Mouse (Mus musculus) testis, postnatal 10 days (tissue): ENCODE measurements around the gene Nek2.

Experiments
- DNase-seq: peaks from one replicate; pipeline ENCODE4 v3.0.0; 2021; ENCODE audit warnings: low spot score

Gene Nek2

GRCm38 (mm10) chr1:191858136-191858535 is 36.9 kb downstream of the Nek2 start:
- DNase-seq: no peak

DNA sequence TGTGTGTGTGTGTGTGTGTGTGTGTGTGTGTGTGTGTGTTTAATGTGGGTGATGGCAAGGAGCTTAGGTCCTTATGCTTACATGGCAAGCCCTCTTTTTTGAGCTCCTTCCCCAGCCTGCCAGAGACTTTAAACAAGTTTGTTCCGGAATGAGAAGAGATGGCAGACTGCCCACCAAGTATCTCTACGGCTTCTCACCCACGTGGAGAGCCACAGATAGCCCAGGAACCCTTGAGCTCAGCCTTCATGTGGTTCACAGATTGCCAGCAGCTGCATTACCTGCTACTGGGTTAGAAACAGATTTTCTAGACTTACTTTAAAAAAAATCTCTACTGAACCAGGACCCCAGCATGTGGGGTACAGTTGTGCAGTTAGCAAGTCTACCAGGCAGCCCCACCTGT is 38.6 kb downstream of the Nek2 start:
- no peak for DNase-seq

GRCm38 (mm10) chr1:191861247-191861646 is 40.0 kb downstream of the Nek2 start:
- DNase-seq: no peak

DNA sequence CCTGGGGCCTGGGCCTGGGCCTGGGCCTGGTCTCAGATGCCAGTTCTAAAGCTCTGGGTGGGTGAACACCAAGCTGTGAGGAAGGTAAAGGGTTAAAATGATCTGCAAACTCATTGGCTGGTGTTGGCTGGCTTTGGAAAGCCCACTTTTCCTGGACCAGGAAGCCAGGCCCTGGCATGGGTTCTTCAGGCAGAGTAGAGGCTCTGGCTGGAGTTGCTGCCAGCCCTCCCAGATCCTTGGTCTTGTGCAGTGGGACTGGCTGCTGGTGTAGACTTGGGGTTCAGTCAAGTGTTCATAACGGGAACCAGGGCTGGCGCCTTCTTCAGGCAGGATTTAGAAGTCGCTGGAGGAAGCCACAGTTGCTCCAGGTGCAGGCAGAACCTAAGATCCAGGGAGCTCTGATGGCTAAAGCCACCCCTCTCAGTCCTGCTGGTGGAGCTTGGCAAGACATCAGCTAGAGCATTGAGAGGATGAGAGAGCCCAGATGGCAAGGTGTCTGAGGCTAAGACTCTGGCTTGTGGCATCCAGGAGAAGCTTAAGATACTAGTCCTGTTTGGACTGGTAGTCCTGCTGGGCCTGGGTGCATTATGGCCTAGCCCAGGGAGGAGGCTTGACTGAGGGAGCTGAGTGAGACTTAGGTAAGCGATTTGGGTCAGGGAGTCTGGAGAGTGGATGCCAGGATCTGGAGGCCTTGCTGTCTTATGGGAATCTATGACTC is 42.7 kb downstream of the Nek2 start:
- DNase-seq: no peak

DNA sequence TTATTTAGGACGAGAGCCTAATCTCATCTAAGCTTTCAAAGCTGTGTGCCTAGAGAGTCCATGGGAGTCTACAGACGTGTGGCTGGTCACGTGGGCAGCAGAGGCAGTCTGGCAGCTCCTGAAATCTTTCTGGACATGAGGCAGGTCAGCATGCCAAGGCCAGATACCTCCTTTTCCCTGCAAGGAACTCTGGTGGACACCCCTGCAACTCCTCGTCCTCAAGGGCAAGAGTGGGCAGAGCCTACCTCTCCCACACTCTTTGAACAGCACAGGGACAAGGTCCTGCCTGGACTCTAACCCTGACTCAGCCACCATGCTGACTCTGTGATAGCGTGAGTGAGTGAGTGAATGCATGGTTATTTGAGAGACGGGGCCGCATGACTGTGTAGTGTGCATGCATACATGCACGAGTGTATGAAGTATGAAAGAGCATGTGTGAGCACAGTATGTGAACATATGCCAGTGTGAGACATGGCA is 43.3 kb downstream of the Nek2 start:
- no peak for DNase-seq

GRCm38 (mm10) chr1:191872076-191872710 is 50.9 kb downstream of the Nek2 start:
- no peak for DNase-seq

- no peak for DNase-seq
Observed at GRCm38 (mm10) chr1:191875006-191875405, 53.8 kb downstream of the Nek2 start.

DNA sequence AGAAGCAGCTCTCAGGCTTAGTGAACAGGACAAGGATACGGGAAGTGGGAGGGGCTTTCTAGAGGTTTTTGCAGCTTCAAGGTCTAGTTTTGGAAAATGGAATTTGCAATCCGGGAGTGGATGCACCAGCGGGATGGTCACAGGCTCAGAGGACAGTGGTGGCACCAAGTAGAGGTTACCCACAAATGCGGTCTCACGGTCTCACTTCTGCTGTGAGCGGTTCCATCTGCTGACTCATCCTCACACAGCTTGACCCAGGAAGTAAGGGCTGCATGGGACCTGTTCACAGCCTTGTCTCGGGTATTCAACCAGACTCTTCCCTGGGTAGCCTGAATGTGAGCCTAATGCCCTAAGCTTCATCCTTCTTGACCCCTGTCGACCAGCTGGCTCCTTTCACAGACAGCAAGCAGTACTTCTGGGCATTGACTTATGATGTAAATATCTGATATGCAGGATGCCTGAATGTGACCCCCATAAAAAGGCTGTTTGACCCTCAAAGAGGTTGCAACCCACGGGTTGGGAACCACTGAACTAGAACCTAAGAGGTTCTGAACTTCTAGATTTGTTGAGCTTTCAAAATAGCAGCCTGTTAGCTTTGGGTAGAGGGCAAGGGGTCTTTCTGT is 54.5 kb downstream of the Nek2 start:
- no peak for DNase-seq

- no peak for DNase-seq
Observed at GRCm38 (mm10) chr1:191877681-191878080, 56.4 kb downstream of the Nek2 start.

DNA sequence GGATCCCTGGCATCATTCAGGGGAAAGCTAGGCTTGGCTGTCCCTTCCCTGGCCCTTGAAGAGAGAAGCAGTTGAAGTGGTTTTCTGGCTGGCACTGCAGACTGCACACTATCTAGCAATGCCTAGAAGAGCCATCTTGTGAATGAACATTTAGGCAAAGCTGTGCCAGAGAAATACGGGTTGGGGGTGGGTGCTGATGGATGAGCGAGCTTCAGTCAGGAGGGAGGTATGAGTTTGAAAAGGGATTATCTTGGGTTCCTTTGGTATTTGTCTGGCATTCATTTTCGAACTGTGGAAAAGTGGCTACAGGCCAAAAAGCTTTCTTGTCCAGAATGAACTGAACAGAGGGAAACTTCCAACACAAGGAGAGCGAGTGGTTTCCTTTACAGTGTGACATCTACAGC is 57.3 kb downstream of the Nek2 start:
- no peak for DNase-seq

DNA sequence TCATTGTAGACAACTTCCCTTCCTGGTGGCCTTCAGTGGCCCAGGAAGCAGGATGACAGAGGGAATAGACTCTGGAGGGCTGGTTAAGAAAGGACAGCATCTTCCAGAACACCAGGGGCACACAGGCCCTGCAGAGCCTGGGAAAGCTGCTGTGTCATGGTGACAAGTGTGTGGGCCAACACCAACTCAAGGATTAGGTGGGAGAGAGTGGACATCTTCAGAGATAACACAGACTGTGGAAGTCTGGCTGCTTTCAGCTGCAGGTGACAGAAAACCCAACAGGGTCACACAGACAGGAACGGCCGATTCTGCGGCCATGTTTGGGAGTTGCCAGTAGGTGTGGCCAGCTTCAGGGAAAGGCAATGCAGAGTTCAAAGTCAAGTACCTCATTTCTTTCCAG is 59.0 kb downstream of the Nek2 start:
- no peak for DNase-seq

DNA sequence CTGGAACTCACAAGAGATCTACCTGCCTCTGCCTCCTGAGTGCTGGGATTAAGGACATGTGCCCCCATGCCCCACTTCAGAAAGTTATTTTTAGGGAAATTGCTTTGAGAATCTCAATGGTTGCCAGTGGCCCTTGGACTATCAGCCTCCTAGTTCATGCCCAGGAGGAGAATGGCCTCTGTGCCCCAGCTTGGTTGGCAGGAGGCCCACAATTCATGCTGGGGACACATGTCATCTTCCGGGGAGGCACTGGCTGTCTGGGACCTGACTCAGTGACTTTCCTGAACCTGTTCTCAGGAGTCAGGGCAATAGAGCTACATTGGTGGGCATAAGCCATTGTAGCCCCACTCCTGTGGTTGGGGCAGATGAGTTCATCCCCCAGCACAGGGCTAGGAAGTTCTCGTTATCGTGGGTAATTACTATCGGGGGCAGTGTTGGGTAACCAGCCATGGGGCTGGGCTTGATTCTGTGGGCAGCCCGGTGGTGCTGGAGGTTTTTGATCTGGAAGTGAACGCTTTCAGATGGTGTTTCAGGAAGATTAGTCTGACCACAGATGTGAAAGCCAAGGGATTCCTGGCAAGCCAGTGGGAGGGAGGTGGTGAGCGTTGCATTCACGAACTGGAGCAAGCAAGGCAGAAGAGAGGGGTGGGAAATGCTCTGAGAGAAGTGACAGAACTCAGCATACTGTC is 59.8 kb downstream of the Nek2 start:
- DNase-seq: no peak

GRCm38 (mm10) chr1:191881663-191882062 is 60.4 kb downstream of the Nek2 start:
- DNase-seq: no peak
